Mouse (Mus musculus): ENCODE results near the gene Ep300.
"Not testable (repeated sequence)": the region's sequence is repeated elsewhere in the genome, so short reads cannot be mapped to it uniquely, and the experiment has no call there.

The Ep300 gene

GRCm38 (mm10) chr15:81594146-81594696 lies 9.1 kb downstream of the Ep300 start:
- DNase-seq (ENCODE audit: low spot score in 2 of 2), result no peak

- DNase-seq (ENCODE audit: low spot score in 2 of 2), result not testable (repeated sequence)
Observed at GRCm38 (mm10) chr15:81598742-81599141, 13.6 kb downstream of the Ep300 start.

GRCm38 (mm10) chr15:81605241-81605640 lies 20.1 kb downstream of the Ep300 start:
- DNase-seq (ENCODE audit: low spot score in 2 of 2), result no peak

- DNase-seq (ENCODE audit: low spot score in 2 of 2), result no peak
Observed at GRCm38 (mm10) chr15:81606634-81607033, 21.5 kb downstream of the Ep300 start.

GRCm38 (mm10) chr15:81649516-81650455 lies 64.6 kb downstream of the Ep300 start:
- DNase-seq (ENCODE audit: low spot score in 2 of 2), result no peak

GRCm38 (mm10) chr15:81650636-81651035 lies 65.5 kb downstream of the Ep300 start:
- no peak for DNase-seq (ENCODE audit: low spot score in 2 of 2)

GRCm38 (mm10) chr15:81661701-81662100 lies 76.5 kb downstream of the Ep300 start:
- DNase-seq (ENCODE audit: low spot score in 2 of 2), result no peak

GRCm38 (mm10) chr15:81663281-81663680 lies 78.1 kb downstream of the Ep300 start:
- DNase-seq (ENCODE audit: low spot score in 2 of 2), result no peak

GRCm38 (mm10) chr15:81663697-81664561 lies 78.8 kb downstream of the Ep300 start, which contains the start of gene L3mbtl2:
L3mbtl2 (plus strand) TSS chr15:81663889.
- peak; percentile 91 for DNase-seq (ENCODE audit: low spot score in 2 of 2)

- DNase-seq (ENCODE audit: low spot score in 2 of 2), result no peak
Observed at GRCm38 (mm10) chr15:81666957-81667356, 81.8 kb downstream of the Ep300 start.

- DNase-seq (ENCODE audit: low spot score in 2 of 2), result no peak
Observed at GRCm38 (mm10) chr15:81670231-81670640, 85.1 kb downstream of the Ep300 start.

GRCm38 (mm10) chr15:81676637-81677036 lies 91.5 kb downstream of the Ep300 start:
- DNase-seq (ENCODE audit: low spot score in 2 of 2), result no peak

GRCm38 (mm10) chr15:81680301-81680805 lies 95.2 kb downstream of the Ep300 start:
- no peak for DNase-seq (ENCODE audit: low spot score in 2 of 2)

GRCm38 (mm10) chr15:81693366-81693966 lies 108.3 kb downstream of the Ep300 start:
- DNase-seq (ENCODE audit: low spot score in 2 of 2), result no peak

- DNase-seq (ENCODE audit: low spot score in 2 of 2), result peak; percentile 44 to 52
Observed at GRCm38 (mm10) chr15:81693967-81694881, 109.1 kb downstream of the Ep300 start.

- DNase-seq (ENCODE audit: low spot score in 2 of 2), result no peak
Observed at GRCm38 (mm10) chr15:81694891-81695290, 109.7 kb downstream of the Ep300 start.

- no peak for DNase-seq (ENCODE audit: low spot score in 2 of 2)
Observed at GRCm38 (mm10) chr15:81697175-81697574, 112.0 kb downstream of the Ep300 start, which contains the start of gene Chadl. Chadl (minus strand) TSS chr15:81697287.

- no peak for DNase-seq (ENCODE audit: low spot score in 2 of 2)
Observed at GRCm38 (mm10) chr15:81697847-81698246, 112.7 kb downstream of the Ep300 start.

- no peak for DNase-seq (ENCODE audit: low spot score in 2 of 2)
Observed at GRCm38 (mm10) chr15:81698532-81698931, 113.4 kb downstream of the Ep300 start.

GRCm38 (mm10) chr15:81700161-81700560 lies 115.0 kb downstream of the Ep300 start:
- DNase-seq (ENCODE audit: low spot score in 2 of 2), result no peak

All from right cerebral cortex, postnatal 36 days (tissue).